Mouse (Mus musculus): ENCODE results near the gene Gpr87. TPM values are rescaled to one million over a fixed set of nuclear protein-coding genes. Genes with fewer than 3 reads are reported as not detected.

Gpr87 gene
- total and polyA plus RNA-seq, 3 experiments = not detected

DNA sequence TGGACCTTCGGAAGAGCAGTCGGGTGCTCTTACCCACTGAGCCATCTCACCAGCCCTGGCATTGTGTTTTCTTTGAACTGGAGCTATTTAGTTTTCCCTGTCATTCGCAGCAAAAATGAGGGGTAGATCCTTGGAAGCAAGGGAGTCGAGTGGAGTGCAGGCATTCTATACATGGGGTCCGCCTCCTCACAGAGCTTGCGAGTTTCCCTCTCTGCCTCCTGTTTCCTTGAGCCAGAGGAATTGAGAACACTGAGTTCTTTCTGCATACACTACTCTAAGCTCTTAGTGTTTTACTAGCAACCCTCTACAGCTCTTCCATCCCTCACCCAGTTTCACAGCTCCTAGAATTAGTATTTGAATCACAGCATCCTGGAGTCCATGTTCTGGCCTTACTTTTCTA lies 39.5 kb downstream of the Gpr87 start:
- Histone ChIP-seq H3K36me3 (ENCODE audit: control insufficient read depth, insufficient read depth, low read length) (no peaks in the 10 kb centered on the region), H3K27ac (no peak overlapping the region), H3K4me1 (ENCODE audit: control insufficient read depth, insufficient read depth, low read length) (no peaks in the 10 kb centered on the region), H3K79me2 (replicated peaks; ENCODE audit: control insufficient read depth, insufficient read depth, low read length) (no peaks in the 10 kb centered on the region), H3K4me3 (no peak overlapping the region), H3K27me3 (ENCODE audit: control insufficient read depth, insufficient read depth, low read length) (no peaks in the 10 kb centered on the region), H3K9ac (ENCODE audit: low read depth, low read length) (no peak overlapping the region)
- intact Hi-C loops (cut with DNase I) = no loop called here
- DNase-seq = no peak
- TF ChIP-seq POLR2A (IDR thresholded peaks at IDR 0.05; ENCODE audit: insufficient read depth, low read depth, low read length) (no peak), EP300 (IDR thresholded peaks at IDR 0.05; ENCODE audit: insufficient read depth, low read depth, low read length) (no peak), CTCF (IDR thresholded peaks at IDR 0.05) (no peak)
- 91% methylated on average over 6 of the region's 6 CpGs for WGBS

DNA sequence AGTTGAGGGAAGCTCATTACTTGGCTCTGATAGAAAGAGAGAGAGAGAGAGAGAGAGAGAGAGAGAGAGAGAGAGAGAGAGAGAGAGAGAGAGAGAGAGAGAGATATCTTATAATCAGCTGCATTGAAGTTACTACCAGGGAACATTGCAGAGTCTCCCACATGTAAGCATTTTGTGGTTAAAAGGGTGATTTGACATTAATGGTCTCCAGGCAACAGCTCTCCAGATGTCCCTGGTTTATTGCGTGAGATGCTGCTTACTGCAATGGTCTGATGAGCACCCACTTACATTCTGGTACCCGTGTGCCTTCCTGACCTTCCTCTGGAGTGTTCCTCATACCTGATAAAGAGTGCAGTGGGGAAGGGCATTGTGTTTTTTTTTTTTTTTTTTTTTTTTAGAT lies 40.0 kb downstream of the Gpr87 start:
- no peak for TF ChIP-seq EP300 (IDR thresholded peaks at IDR 0.05; ENCODE audit: insufficient read depth, low read depth, low read length)
- TF ChIP-seq CTCF (IDR thresholded peaks at IDR 0.05) = no peak
- TF ChIP-seq POLR2A (IDR thresholded peaks at IDR 0.05; ENCODE audit: insufficient read depth, low read depth, low read length) = no peak
- no peak overlapping the region for H3K27ac ChIP-seq
- H3K27me3 ChIP-seq (ENCODE audit: control insufficient read depth, insufficient read depth, low read length) = no peaks in the 10 kb centered on the region
- H3K79me2 ChIP-seq (replicated peaks; ENCODE audit: control insufficient read depth, insufficient read depth, low read length) = no peaks in the 10 kb centered on the region
- H3K4me1 ChIP-seq (ENCODE audit: control insufficient read depth, insufficient read depth, low read length) = no peaks in the 10 kb centered on the region
- no peaks in the 10 kb centered on the region for H3K36me3 ChIP-seq (ENCODE audit: control insufficient read depth, insufficient read depth, low read length)
- 69% methylated on average over 2 of the region's 2 CpGs for WGBS
- no peak overlapping the region for H3K4me3 ChIP-seq
- no peak for DNase-seq
- H3K9ac ChIP-seq (ENCODE audit: low read depth, low read length) = no peak overlapping the region
- intact Hi-C loops (cut with DNase I) = no loop called here

GRCm38 (mm10) chr3:59153424-59153823 lies 41.5 kb downstream of the Gpr87 start, which contains the start of gene P2ry14:
P2ry14 (minus strand) TSS chr3:59153618.
- no peaks in the 10 kb centered on the region for H3K4me1 ChIP-seq (ENCODE audit: control insufficient read depth, insufficient read depth, low read length)
- H3K79me2 ChIP-seq (replicated peaks; ENCODE audit: control insufficient read depth, insufficient read depth, low read length) = no peaks in the 10 kb centered on the region
- intact Hi-C loops (cut with DNase I) = no loop called here
- TF ChIP-seq CTCF (IDR thresholded peaks at IDR 0.05) = no peak
- no peak for TF ChIP-seq POLR2A (IDR thresholded peaks at IDR 0.05; ENCODE audit: insufficient read depth, low read depth, low read length)
- H3K4me3 ChIP-seq = no peak within 1 kb of the TSS
- H3K9ac ChIP-seq (ENCODE audit: low read depth, low read length) = no peak within 1 kb of the TSS
- no peaks in the 10 kb centered on the region for H3K36me3 ChIP-seq (ENCODE audit: control insufficient read depth, insufficient read depth, low read length)
- no peak within 1 kb of the TSS for H3K27ac ChIP-seq
- DNase-seq = peak in 1 of 2 experiments; percentile 24
- WGBS = 44% methylated on average over 5 of the region's 5 CpGs
- H3K27me3 ChIP-seq (ENCODE audit: control insufficient read depth, insufficient read depth, low read length) = no peaks in the 10 kb centered on the region

GRCm38 (mm10) chr3:59150624-59151023 lies 44.3 kb downstream of the Gpr87 start:
- Histone ChIP-seq H3K79me2 (replicated peaks; ENCODE audit: control insufficient read depth, insufficient read depth, low read length) (no peaks in the 10 kb centered on the region), H3K36me3 (ENCODE audit: control insufficient read depth, insufficient read depth, low read length) (no peaks in the 10 kb centered on the region), H3K4me1 (ENCODE audit: control insufficient read depth, insufficient read depth, low read length) (no peaks in the 10 kb centered on the region), H3K27me3 (ENCODE audit: control insufficient read depth, insufficient read depth, low read length) (no peaks in the 10 kb centered on the region), H3K4me3 (no peak overlapping the region), H3K27ac (no peak overlapping the region), H3K9ac (ENCODE audit: low read depth, low read length) (no peak overlapping the region)
- intact Hi-C loops (cut with DNase I) = no loop called here
- TF ChIP-seq CTCF (IDR thresholded peaks at IDR 0.05) = no peak
- TF ChIP-seq POLR2A (IDR thresholded peaks at IDR 0.05; ENCODE audit: insufficient read depth, low read depth, low read length) = no peak
- TF ChIP-seq EP300 (IDR thresholded peaks at IDR 0.05; ENCODE audit: insufficient read depth, low read depth, low read length) = no peak
- WGBS = 93% methylated on average over 2 of the region's 2 CpGs
- DNase-seq = no peak

- Histone ChIP-seq H3K36me3 (ENCODE audit: control insufficient read depth, insufficient read depth, low read length) (no peaks in the 10 kb centered on the region), H3K9ac (ENCODE audit: low read depth, low read length) (no peak overlapping the region)
- TF ChIP-seq EP300 (IDR thresholded peaks at IDR 0.05; ENCODE audit: insufficient read depth, low read depth, low read length) (no peak), POLR2A (IDR thresholded peaks at IDR 0.05; ENCODE audit: insufficient read depth, low read depth, low read length) (no peak), CTCF (IDR thresholded peaks at IDR 0.05) (no peak)
Measured at GRCm38 (mm10) chr3:59149646-59150045, 45.3 kb downstream of the Gpr87 start.

GRCm38 (mm10) chr3:59145194-59145593 lies 49.7 kb downstream of the Gpr87 start:
- no peak for DNase-seq
- H3K79me2 ChIP-seq (replicated peaks; ENCODE audit: control insufficient read depth, insufficient read depth, low read length) = no peaks in the 10 kb centered on the region
- no peak overlapping the region for H3K9ac ChIP-seq (ENCODE audit: low read depth, low read length)
- WGBS = 46% methylated on average over 5 of the region's 5 CpGs
- H3K36me3 ChIP-seq (ENCODE audit: control insufficient read depth, insufficient read depth, low read length) = no peaks in the 10 kb centered on the region
- no peak overlapping the region for H3K4me3 ChIP-seq
- no peaks in the 10 kb centered on the region for H3K4me1 ChIP-seq (ENCODE audit: control insufficient read depth, insufficient read depth, low read length)
- TF ChIP-seq POLR2A (IDR thresholded peaks at IDR 0.05; ENCODE audit: insufficient read depth, low read depth, low read length) = no peak
- no peak for TF ChIP-seq EP300 (IDR thresholded peaks at IDR 0.05; ENCODE audit: insufficient read depth, low read depth, low read length)
- no peak for TF ChIP-seq CTCF (IDR thresholded peaks at IDR 0.05)
- no peaks in the 10 kb centered on the region for H3K27me3 ChIP-seq (ENCODE audit: control insufficient read depth, insufficient read depth, low read length)
- intact Hi-C loops (cut with DNase I) = no loop called here
- peak overlapping the region; percentile 28; the same call in 1 of the 2 replicates for H3K27ac ChIP-seq

More at GRCm38 (mm10) chr3:59149646-59150045, 45.3 kb downstream of the Gpr87 start:
- Histone ChIP-seq H3K79me2 (replicated peaks; ENCODE audit: control insufficient read depth, insufficient read depth, low read length) (no peaks in the 10 kb centered on the region), H3K27me3 (ENCODE audit: control insufficient read depth, insufficient read depth, low read length) (no peaks in the 10 kb centered on the region), H3K4me1 (ENCODE audit: control insufficient read depth, insufficient read depth, low read length) (no peaks in the 10 kb centered on the region), H3K4me3 (no peak overlapping the region), H3K27ac (no peak overlapping the region)
- intact Hi-C loops (cut with DNase I) = no loop called here
- no peak for DNase-seq

All from heart, adult 2 months (tissue).